Mouse (Mus musculus) kidney, adult 2 months (tissue): Measurements from ENCODE around the gene Prss42. TPM values are rescaled to one million over a fixed set of nuclear protein-coding genes. Genes with fewer than 3 reads are reported as not detected.
"Not testable (repeated sequence)": the region's sequence is repeated elsewhere in the genome, so short reads cannot be mapped to it uniquely, and the experiment has no call there.

Experiments
- DNase-seq: peaks from one replicate; pipeline ENCODE4 v3.0.0; 2021
- H3K27ac ChIP-seq: fragments of 200-500 bp; 2 replicates; pipeline ENCODE4 v1.5.1; 2012; ENCODE audit warnings: low read depth, low read length, control low read depth, inconsistent platforms; ENCODE audit not compliant: insufficient read depth
- H3K27me3 ChIP-seq: fragments of 200-500 bp; replicated peaks from 2 replicates; pipeline ENCODE4 v1.6.1; 2012; ENCODE audit warnings: mild to moderate bottlenecking, moderate library complexity, low read length, inconsistent platforms; ENCODE audit not compliant: control insufficient read depth, insufficient read depth
- H3K36me3 ChIP-seq: fragments of 200-500 bp; 2 replicates; pipeline ENCODE4 v1.6.1; 2012; ENCODE audit warnings: mild to moderate bottlenecking, moderate library complexity, low read length, inconsistent platforms; ENCODE audit not compliant: control insufficient read depth, insufficient read depth
- H3K4me1 ChIP-seq: fragments of 200-500 bp; 2 replicates; pipeline ENCODE4 v1.6.1; 2011; ENCODE audit warnings: low read length; ENCODE audit not compliant: control insufficient read depth, insufficient read depth
- H3K4me3 ChIP-seq: fragments of 200-500 bp; 2 replicates; pipeline ENCODE4 v1.5.1; 2011; ENCODE audit warnings: mild to moderate bottlenecking, low read depth, low read length, control low read depth; ENCODE audit not compliant: insufficient read depth
- CTCF ChIP-seq: fragments of 200-500 bp; conservative IDR thresholded peaks from 2 replicates; pipeline ENCODE4 v1.5.1; 2011; ENCODE audit warnings: low read depth, mild to moderate bottlenecking, control low read depth, low read length, moderate library complexity, mixed read lengths; ENCODE audit not compliant: insufficient read depth, insufficient read length
- POLR2A ChIP-seq: fragments of 200-500 bp; IDR thresholded peaks from one replicate; pipeline ENCODE4 v1.6.1; 2011; ENCODE audit warnings: low read depth, low read length, control low read depth
- WGBS: fragments of 180-500 bp; shearing (Covaris S2); methylation state at CpG from one replicate; pipeline ENCODE4 v1.1.7; 2018; 5-methylcytosine and 5-hydroxymethylcytosine counted together
- polyA plus RNA-seq: library from polyadenylated mRNA; depleted of rRNA; stranded (reverse); fragments of >200 nt; gene quantifications from 2 replicates; pipeline ENCODE4 v1.2.3, GENCODE M21; 2012

Prss42 gene
- polyA plus RNA-seq, 1 experiment: not detected

DNA sequence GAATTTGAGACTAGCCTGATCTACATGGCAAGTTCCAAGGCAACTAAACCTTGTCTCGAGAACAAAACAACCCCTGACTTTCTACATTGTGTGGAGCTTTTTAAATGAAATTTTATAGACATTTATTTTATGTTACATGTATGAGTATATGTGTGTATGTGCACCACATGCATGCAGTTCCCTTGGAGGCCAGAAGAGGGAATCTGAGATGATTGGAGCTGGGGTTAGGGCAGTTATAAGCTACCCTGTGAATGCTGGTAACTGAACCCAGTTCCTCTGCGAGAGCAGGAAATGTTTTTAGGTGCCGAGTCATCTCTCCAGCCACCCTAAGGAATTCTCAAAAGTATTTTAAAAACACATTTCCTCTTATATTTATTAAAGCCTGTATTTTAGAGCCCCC lies 9.8 kb upstream of the Prss42 start:
- 80% methylated on average over 3 of the region's 3 CpGs for WGBS
- no peaks in the 10 kb centered on the region for H3K36me3 ChIP-seq
- TF ChIP-seq POLR2A: no peak
- TF ChIP-seq CTCF: no peak
- no peak overlapping the region for H3K27ac ChIP-seq
- H3K4me1 ChIP-seq: no peaks in the 10 kb centered on the region
- no peak for DNase-seq
- H3K27me3 ChIP-seq: no peaks in the 10 kb centered on the region
- H3K4me3 ChIP-seq: no peak overlapping the region

DNA sequence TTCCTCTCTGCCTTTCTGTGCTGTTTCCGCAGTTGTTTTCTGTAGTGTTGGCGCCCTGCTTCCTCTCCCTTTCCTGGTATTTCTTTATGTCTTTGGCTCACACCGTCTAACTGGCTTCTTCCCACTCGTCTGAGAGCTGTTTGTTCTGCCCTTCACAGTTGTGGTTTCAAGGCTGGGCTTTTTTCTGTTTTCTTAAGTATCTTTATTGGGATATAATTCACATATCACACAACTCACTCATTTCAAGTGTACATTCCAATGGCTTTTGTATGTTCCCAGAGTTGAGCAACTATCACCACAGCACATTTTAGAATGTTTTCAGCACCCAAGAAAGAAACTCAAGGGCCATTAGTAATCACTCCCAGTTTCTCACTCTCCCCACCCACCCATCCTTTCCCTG lies 7.5 kb upstream of the Prss42 start:
- no peaks in the 10 kb centered on the region for H3K36me3 ChIP-seq
- DNase-seq: no peak
- no peak overlapping the region for H3K27ac ChIP-seq
- no peaks in the 10 kb centered on the region for H3K27me3 ChIP-seq
- no peak for TF ChIP-seq CTCF
- no peak for TF ChIP-seq POLR2A
- no peak overlapping the region for H3K4me3 ChIP-seq
- WGBS: 69% methylated on average over 4 of the region's 4 CpGs
- no peaks in the 10 kb centered on the region for H3K4me1 ChIP-seq

DNA sequence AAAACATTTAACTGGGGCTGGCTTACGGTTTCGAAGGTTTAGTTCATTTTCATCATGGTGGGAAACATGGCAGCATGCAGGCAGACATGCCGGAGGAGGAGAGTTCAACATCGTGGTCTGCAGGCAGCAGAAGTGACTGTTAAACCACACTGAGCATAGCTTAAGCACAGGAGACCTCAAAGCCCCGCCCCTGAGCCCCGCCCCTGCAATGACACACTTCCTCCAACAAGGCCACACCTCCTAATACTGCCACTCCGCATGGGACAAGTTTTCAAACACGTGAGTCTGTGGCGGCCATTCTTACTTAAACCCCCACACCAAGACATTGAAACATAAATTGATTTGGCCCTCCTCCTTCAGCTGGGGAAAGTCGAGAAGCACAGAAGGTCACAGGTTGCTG lies 953 bp upstream of the Prss42 start:
- Histone ChIP-seq H3K4me1 (no peaks in the 10 kb centered on the region), H3K27ac (no peak overlapping the region), H3K27me3 (no peaks in the 10 kb centered on the region), H3K36me3 (no peaks in the 10 kb centered on the region), H3K4me3 (no peak overlapping the region)
- 82% methylated on average over 10 of the region's 10 CpGs for WGBS
- TF ChIP-seq POLR2A (no peak), CTCF (no peak)
- no peak for DNase-seq

DNA sequence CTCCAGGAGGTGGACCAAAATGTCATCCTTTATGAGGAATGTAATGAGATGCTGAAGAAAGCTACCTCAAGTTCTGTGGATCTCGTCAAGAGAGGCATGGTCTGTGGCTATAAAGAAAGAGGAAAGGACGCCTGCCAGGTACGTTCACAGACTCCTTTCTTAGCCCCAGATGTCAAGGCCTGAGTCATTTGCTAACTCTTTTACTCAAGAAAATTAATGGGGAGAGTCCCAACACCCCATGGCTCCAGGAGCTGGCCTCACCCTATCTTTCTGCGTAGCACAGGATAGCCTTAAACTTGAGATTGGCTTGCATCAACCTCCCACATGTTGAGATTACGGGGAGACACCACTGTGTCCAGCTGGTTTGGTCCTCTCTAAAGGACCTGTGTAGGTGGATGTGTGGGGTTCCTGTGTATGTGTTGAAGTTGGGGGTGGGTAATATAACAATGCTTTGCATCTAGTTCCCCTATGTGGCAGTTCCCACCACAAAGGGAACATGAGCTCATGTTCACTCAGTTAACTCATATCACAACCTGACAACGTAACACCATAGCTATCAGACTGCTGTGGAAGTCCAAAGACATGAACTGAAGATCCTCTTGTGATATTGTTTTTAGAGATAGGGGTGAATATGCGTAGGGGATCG lies 3.0 kb downstream of the Prss42 start:
- H3K27ac ChIP-seq: no peak overlapping the region
- H3K4me1 ChIP-seq: no peaks in the 10 kb centered on the region
- TF ChIP-seq CTCF: no peak
- no peak for TF ChIP-seq POLR2A
- no peak overlapping the region for H3K4me3 ChIP-seq
- no peak for DNase-seq
- H3K27me3 ChIP-seq: no peaks in the 10 kb centered on the region
- WGBS: 93% methylated on average over 8 of the region's 8 CpGs
- no peaks in the 10 kb centered on the region for H3K36me3 ChIP-seq

DNA sequence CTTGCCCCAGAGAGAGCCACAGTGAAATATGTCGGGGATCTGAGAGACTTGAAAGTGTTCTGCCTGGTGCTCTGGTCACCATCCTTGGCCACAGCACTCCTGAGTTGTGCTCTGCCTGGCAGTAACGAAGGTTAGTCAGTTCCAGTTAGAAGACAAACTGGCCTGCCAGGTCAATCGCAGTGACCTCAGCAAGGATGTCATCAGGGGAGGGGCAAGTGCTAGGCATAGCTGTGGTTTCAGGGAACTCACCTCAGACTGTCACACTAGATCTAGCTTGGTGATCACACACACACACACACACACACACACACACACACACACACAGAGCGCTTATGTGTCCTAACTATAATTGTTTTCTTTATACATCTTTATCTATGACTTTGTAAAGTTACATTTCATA lies 5.3 kb downstream of the Prss42 start:
- H3K4me1 ChIP-seq: no peaks in the 10 kb centered on the region
- no peaks in the 10 kb centered on the region for H3K27me3 ChIP-seq
- DNase-seq: no peak
- H3K36me3 ChIP-seq: no peaks in the 10 kb centered on the region
- WGBS: 67% methylated on average over 4 of the region's 4 CpGs
- H3K4me3 ChIP-seq: no peak overlapping the region
- TF ChIP-seq CTCF: no peak
- no peak for TF ChIP-seq POLR2A
- no peak overlapping the region for H3K27ac ChIP-seq

DNA sequence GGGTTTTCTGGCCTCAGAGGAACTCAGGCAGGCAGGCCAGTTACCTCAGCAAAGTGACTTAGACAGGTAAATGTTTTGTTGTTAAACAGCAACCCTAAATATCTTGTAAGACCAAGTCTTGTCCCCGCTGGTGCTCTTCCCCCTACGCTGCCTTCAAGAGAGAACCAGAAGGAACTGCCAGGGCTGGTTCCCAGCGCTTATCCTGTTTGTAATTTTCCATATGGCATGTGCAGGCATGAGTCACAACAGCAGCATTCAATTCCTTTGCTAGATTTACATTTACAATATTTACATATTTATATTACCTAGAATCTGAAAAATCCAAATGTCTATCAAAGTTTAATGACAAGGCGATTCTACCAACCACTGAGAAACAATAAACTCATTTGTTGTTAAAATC lies 12.1 kb downstream of the Prss42 start:
- H3K4me1 ChIP-seq: no peaks in the 10 kb centered on the region
- H3K27me3 ChIP-seq: no peaks in the 10 kb centered on the region
- no peaks in the 10 kb centered on the region for H3K36me3 ChIP-seq
- WGBS: 81% methylated on average over 4 of the region's 4 CpGs
- H3K27ac ChIP-seq: no peak overlapping the region
- DNase-seq: no peak
- no peak for TF ChIP-seq POLR2A
- no peak for TF ChIP-seq CTCF
- H3K4me3 ChIP-seq: no peak overlapping the region

DNA sequence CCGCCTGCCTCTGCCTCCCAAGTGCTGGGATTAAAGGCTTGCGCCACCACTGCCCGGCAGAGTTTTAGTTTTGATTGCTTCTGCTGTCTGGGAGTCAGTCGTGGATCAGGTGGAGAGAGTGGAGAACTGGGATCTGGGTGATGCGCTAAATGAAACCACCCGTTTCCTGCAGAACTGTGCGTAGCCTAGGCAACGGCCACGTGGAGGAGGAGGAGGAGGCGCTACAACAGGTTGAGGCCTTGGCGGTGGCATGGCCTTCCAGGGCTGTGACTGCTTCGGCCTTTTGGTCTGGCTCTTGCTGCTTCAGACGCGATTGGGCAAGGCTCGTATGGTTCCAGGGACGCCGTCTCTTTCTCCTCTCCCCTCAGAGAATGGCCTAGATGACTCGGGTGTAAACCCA lies 15.8 kb downstream of the Prss42 start, which contains the start of gene Prss44:
Prss44 (plus strand) TSS at position 206 of the 400 bp plus-strand sequence.
- TF ChIP-seq POLR2A (no peak), CTCF (no peak)

DNA sequence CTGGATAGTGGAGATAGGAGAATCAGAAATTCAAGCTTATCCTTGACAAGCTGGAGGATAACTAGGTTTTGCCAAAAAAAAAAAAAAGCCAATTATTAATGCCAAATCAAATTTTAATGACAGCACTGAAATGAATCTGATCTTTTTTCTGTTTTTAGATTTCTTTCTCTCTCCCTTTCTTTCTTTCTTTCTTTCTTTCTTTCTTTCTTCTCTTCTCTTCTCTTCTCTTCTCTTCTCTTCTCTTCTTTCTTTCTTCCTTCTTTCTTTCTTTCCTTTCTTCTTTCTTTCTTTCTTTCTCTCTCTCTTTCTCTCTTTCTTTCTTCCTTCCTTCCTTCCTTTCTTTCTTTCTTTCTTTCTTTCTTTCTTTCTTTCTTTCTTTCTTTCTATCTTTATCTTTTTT lies 22.6 kb downstream of the Prss42 start:
- not testable (repeated sequence) for H3K27ac ChIP-seq, DNase-seq

More for the DNA sequence above, 15.8 kb downstream of the Prss42 start, which contains the start of gene Prss44:
- 62% methylated on average over 18 of the region's 18 CpGs for WGBS
- no peak within 1 kb of the TSS for H3K4me3 ChIP-seq
- no peak within 1 kb of the TSS for H3K27ac ChIP-seq
- H3K27me3 ChIP-seq: no peaks in the 10 kb centered on the region
- DNase-seq: no peak
- H3K4me1 ChIP-seq: no peaks in the 10 kb centered on the region
- no peaks in the 10 kb centered on the region for H3K36me3 ChIP-seq

More for the DNA sequence above, 22.6 kb downstream of the Prss42 start:
- not testable (repeated sequence) for H3K27me3 ChIP-seq, H3K4me1 ChIP-seq, H3K36me3 ChIP-seq, H3K4me3 ChIP-seq
